Mouse (Mus musculus) stomach, embryonic 15.5 days (tissue): ENCODE measurements around the gene Retn. TPM values are rescaled to one million over a fixed set of nuclear protein-coding genes. Genes with fewer than 3 reads are reported as not detected.

Source experiments
- ATAC-seq: fragments of 200-750 bp; cut with Nextera tagmentation; 2 replicates; pipeline ENCODE4 v1.8.0; 2017; ENCODE audit warnings: low read depth, moderate number of reproducible peaks, moderate TSS enrichment; ENCODE audit not compliant: insufficient read depth, low FRiP score
- H3K27ac ChIP-seq: fragments of 300-500 bp; sonication (generic); 2 replicates; pipeline ENCODE4 v1.5.1; 2015; ENCODE audit warnings: mild to moderate bottlenecking, inconsistent platforms
- H3K27me3 ChIP-seq: fragments of 300-500 bp; sonication (generic); replicated peaks from 2 replicates; pipeline ENCODE4 v1.6.1; 2015; ENCODE audit warnings: inconsistent platforms
- H3K36me3 ChIP-seq: fragments of 300-500 bp; sonication (generic); 2 replicates; pipeline ENCODE4 v1.6.1; 2015; ENCODE audit warnings: inconsistent platforms
- H3K4me1 ChIP-seq: fragments of 300-500 bp; sonication (generic); 2 replicates; pipeline ENCODE4 v1.6.1; 2015; ENCODE audit warnings: inconsistent platforms
- H3K4me2 ChIP-seq: fragments of 300-500 bp; sonication (generic); 2 replicates; pipeline ENCODE4 v1.6.1; 2015; ENCODE audit warnings: mild to moderate bottlenecking, inconsistent platforms
- H3K4me3 ChIP-seq: fragments of 300-500 bp; sonication (generic); replicated peaks from 2 replicates; pipeline ENCODE4 v1.5.1; 2015; ENCODE audit warnings: inconsistent platforms
- H3K9ac ChIP-seq: fragments of 300-500 bp; sonication (generic); 2 replicates; pipeline ENCODE4 v1.6.1; 2015; ENCODE audit warnings: inconsistent platforms
- H3K9me3 ChIP-seq: fragments of 300-500 bp; sonication (generic); 2 replicates; pipeline ENCODE4 v1.6.1; 2016; ENCODE audit warnings: inconsistent platforms
- WGBS: fragments of 180-500 bp; shearing (Covaris S2); methylation state at CpG from one replicate; pipeline ENCODE4 v1.1.7; 2015; 5-methylcytosine and 5-hydroxymethylcytosine counted together
- polyA plus RNA-seq: library from polyadenylated mRNA; unstranded; fragments of >200 nt; fragmentation: Nextera tagmentation; extraction: Ambion mirVana; gene quantifications from 2 replicates; pipeline ENCODE4 v1.2.1, GENCODE M21; 2015

Retn gene
- polyA plus RNA-seq, 1 experiment from 2014 or later = 0.15 TPM

DNA sequence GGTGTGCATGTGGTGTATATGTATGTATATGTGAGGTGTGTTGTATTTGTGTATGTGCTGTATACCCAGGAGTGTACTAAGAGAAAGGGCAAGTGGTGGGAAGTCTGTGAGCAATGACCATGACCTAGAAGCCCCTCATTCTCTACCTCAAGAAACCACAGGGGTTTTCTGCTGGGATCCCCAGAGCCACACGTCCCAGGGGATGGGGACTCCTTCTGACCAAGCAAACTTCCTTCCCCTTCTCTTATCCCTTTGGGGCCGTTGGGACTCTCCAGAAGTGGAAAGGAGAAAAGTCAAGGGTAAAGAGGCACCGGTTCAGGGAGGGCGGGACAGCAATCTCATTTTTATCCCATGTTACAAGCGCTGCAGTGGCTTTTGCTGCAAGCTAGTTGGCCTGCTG is 29.9 kb downstream of the Retn start:
- 62% methylated on average over 5 of the region's 5 CpGs for WGBS

DNA sequence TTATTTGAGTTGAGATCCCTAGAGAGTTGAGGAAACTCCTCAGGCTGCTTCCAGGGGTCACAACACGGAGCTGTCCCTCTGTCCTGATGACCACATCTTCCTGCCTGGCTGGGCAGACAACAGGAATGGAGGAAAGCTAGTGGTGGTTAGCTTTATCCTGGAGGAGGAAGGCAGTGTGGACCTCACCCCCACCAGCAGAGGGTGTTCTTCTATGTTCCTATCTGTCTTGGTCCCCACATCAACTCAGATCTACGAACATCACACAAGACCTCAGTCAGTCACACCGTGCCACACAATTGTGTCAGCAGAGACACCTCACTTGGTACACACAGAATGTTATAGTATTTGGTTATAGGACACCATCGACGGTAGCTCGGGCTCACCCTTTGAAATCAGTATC is 32.0 kb downstream of the Retn start:
- no peak overlapping the region for H3K27ac ChIP-seq
- WGBS = 73% methylated on average over 6 of the region's 6 CpGs

More for the DNA sequence above, 29.9 kb downstream of the Retn start:
- no peaks in the 10 kb centered on the region for H3K4me1 ChIP-seq
- H3K9ac ChIP-seq = no peak overlapping the region
- 0 out of 2 replicates have a peak, but pooled peaks cover 7% of the 10 kb centered on the region for H3K36me3 ChIP-seq
- H3K9me3 ChIP-seq = no peaks in the 10 kb centered on the region
- ATAC-seq = no peak
- H3K4me2 ChIP-seq = no peak overlapping the region
- no peak overlapping the region for H3K27ac ChIP-seq
- no peak overlapping the region for H3K4me3 ChIP-seq
- H3K27me3 ChIP-seq = no peaks in the 10 kb centered on the region

DNA sequence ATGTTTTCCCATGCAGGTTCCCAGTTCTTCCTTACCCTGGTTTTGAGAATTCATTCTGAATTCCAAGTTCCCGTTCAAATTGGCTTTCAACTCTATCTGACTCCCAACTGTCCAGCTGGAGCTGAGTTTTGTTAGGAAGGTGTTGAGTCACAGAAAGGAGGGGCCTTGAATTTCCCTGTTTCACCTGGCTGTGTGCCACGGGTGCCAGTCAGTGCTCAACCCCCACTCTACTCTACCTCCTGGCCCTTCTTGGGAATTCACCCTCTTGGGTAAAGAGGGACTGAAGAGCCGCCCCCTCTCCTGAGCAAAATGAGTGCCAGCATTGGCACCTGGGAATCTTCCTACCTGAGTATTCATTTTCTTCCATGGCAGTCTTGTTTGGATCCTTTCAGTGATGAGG is 35.2 kb downstream of the Retn start:
- Histone ChIP-seq H3K4me3 (no peak overlapping the region), H3K9me3 (no peaks in the 10 kb centered on the region), H3K4me1 (no peaks in the 10 kb centered on the region), H3K9ac (no peak overlapping the region), H3K4me2 (no peak overlapping the region), H3K27me3 (no peaks in the 10 kb centered on the region), H3K36me3 (no peaks in the 10 kb centered on the region), H3K27ac (no peak overlapping the region)
- ATAC-seq = no peak
- 66% methylated on average over 3 of the region's 3 CpGs for WGBS

More for the DNA sequence above, 32.0 kb downstream of the Retn start:
- Histone ChIP-seq H3K4me3 (no peak overlapping the region), H3K36me3 (no peaks in the 10 kb centered on the region), H3K27me3 (no peaks in the 10 kb centered on the region), H3K4me1 (no peaks in the 10 kb centered on the region), H3K9me3 (no peaks in the 10 kb centered on the region), H3K9ac (no peak overlapping the region), H3K4me2 (no peak overlapping the region)
- ATAC-seq = no peak

DNA sequence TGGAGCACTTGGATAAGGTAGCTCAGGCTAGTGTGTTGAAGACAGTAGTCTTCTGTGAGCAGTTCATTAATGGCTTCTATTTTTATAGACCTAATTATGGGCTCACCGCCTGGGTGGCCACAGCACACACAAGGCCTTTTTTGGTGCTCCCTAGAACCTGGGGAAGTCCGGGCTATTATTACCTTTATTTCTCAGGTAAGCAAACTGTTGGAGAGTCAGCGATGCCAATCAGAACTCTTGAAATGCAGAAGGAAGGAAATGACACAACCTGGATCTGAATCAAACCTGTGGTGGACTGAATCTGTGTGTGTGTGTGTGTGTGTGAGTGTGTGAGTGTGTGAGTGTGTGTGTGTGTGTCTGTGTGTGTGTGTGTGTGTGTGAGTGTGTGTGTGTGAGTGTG is 38.6 kb downstream of the Retn start, which contains the start of gene Fcer2a:
Fcer2a (minus strand) TSS at position 55 of the 400 bp plus-strand sequence.
- no peak for ATAC-seq
- H3K4me1 ChIP-seq = no peaks in the 10 kb centered on the region
- H3K4me2 ChIP-seq = no peak within 1 kb of the TSS
- no peak within 1 kb of the TSS for H3K27ac ChIP-seq
- no peaks in the 10 kb centered on the region for H3K9me3 ChIP-seq
- H3K4me3 ChIP-seq = no peak within 1 kb of the TSS
- H3K27me3 ChIP-seq = no peaks in the 10 kb centered on the region
- H3K36me3 ChIP-seq = no peaks in the 10 kb centered on the region
- H3K9ac ChIP-seq = no peak within 1 kb of the TSS
- WGBS = 75% methylated on average over 3 of the region's 3 CpGs

DNA sequence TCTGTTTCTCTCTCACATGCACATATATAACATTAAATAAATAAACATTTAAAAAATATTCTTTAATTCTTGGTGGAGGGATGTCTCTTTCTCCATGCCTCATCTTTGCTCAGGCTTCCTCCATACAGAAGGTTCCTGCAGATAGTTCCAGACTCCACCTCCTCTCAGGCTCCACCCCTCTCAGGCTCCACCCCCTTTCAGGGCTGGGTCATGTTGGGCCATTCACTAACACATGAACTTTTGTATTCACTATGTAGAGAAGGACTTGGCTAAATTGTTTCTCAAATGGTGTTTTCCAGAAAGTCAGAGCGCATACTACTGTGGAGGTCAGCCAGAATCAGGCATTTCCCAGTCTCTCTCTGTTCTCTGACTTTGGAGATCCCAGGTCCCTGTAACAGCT is 45.9 kb downstream of the Retn start:
- H3K36me3 ChIP-seq = no peaks in the 10 kb centered on the region
- no peak overlapping the region for H3K4me2 ChIP-seq
- WGBS = 93% methylated on average over 1 of the region's 1 CpGs
- no peak overlapping the region for H3K9ac ChIP-seq
- H3K4me1 ChIP-seq = no peaks in the 10 kb centered on the region
- no peak for ATAC-seq
- H3K4me3 ChIP-seq = no peak overlapping the region
- H3K27me3 ChIP-seq = no peaks in the 10 kb centered on the region
- no peak overlapping the region for H3K27ac ChIP-seq
- no peaks in the 10 kb centered on the region for H3K9me3 ChIP-seq

DNA sequence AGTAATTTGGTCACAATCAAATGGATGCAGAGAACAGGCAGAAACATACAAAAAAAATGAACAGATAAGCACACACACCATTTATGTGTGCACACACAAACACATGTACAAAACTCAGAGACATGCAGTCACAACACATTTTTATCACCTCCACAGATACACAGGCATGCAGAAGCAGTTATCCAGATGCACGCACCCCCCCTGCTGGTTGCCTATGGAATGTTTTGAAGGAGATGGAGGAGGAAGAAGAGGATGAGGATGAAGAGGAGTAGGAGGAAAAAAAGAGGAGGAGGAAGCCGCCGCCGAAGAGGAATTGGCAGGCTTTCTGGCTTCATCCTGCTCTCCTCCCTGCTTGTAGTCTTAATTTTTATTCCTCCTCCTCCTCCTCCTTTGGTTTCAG is 50.1 kb downstream of the Retn start:
- Histone ChIP-seq H3K4me2 (no peak overlapping the region), H3K36me3 (no peaks in the 10 kb centered on the region), H3K27me3 (no peaks in the 10 kb centered on the region), H3K9ac (no peak overlapping the region), H3K27ac (no peak overlapping the region), H3K4me3 (no peak overlapping the region), H3K9me3 (no peaks in the 10 kb centered on the region), H3K4me1 (no peaks in the 10 kb centered on the region)
- WGBS = 57% methylated on average over 4 of the region's 4 CpGs
- no peak for ATAC-seq

DNA sequence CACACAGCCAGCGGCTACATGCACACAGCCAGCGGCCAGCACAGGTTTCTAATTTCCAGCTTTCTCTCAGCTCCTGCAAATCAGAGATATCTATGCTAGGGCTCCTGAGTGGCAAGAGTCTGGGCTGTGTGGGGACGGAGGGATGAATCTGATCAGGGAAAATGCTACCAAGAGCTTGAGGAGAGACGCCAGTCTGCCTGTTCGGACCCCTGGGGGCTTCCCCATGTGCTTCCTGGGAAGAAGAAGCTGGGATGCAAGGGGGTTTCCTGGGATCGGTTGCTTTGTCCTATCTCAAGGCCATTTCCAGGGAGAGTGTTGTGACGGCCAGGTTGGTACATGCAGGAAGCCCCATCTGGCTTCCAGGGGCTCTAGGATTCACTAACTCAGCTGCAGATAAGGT is 52.0 kb downstream of the Retn start:
- ATAC-seq = no peak
- Histone ChIP-seq H3K27ac (no peak overlapping the region), H3K27me3 (no peaks in the 10 kb centered on the region), H3K4me1 (no peaks in the 10 kb centered on the region), H3K4me2 (no peak overlapping the region), H3K9ac (no peak overlapping the region), H3K36me3 (no peaks in the 10 kb centered on the region), H3K4me3 (no peak overlapping the region), H3K9me3 (no peaks in the 10 kb centered on the region)
- WGBS = 65% methylated on average over 7 of the region's 7 CpGs

Other genes starting within 250 kb of the Retn start
- 10.7 and 10.8 TPM in 2 replicates for gene Pex11g, start 188.1 kb upstream of the Retn start, polyA plus RNA-seq
- gene Tex45, start 184.9 kb upstream of the Retn start, polyA plus RNA-seq = not detected in 2 replicates
- gene Zfp358, start 162.6 kb upstream of the Retn start, polyA plus RNA-seq = 34.5 and 38.6 TPM in 2 replicates
- 47.7 and 48.5 TPM in 2 replicates for gene Mcoln1, start 155.3 kb upstream of the Retn start, polyA plus RNA-seq
- 27.9 and 35.5 TPM in 2 replicates for gene Pnpla6, start 140.4 kb upstream of the Retn start, polyA plus RNA-seq
- 1.8 and 2.7 TPM in 2 replicates for gene C330021F23Rik, start 87.8 kb upstream of the Retn start, polyA plus RNA-seq
- 16.7 and 17.2 TPM in 2 replicates for gene Camsap3, start 68.5 kb upstream of the Retn start, polyA plus RNA-seq
- 48.9 and 49.2 TPM in 2 replicates for gene Xab2, start 34.5 kb upstream of the Retn start, polyA plus RNA-seq
- gene Pet100, start 34.2 kb upstream of the Retn start, polyA plus RNA-seq = 85.1 and 98.6 TPM in 2 replicates
- gene Pcp2, start 30.2 kb upstream of the Retn start, polyA plus RNA-seq = 0.17 TPM in 1 of 2 replicates, not detected in the other
- gene Stxbp2, start 24.8 kb upstream of the Retn start, polyA plus RNA-seq = 105 and 118 TPM in 2 replicates
- gene Mcemp1, start 10.0 kb downstream of the Retn start, polyA plus RNA-seq = 2.9 and 3.2 TPM in 2 replicates
- gene Fcor, start 16.6 kb downstream of the Retn start, polyA plus RNA-seq = 10.3 and 11.3 TPM in 2 replicates
- 35.0 and 36.3 TPM in 2 replicates for gene Trappc5, start 20.5 kb downstream of the Retn start, polyA plus RNA-seq
- 0.17 and 0.22 TPM in 2 replicates for gene Fcer2a, start 38.4 kb downstream of the Retn start, polyA plus RNA-seq
- gene Clec4g, start 64.9 kb downstream of the Retn start, polyA plus RNA-seq = 0.35 TPM in 1 of 2 replicates, not detected in the other
- 0.21 and 0.35 TPM in 2 replicates for gene Cd209a, start 93.2 kb downstream of the Retn start, polyA plus RNA-seq
- 0.06 TPM in 1 of 2 replicates, not detected in the other for gene Cd209e, start 198.5 kb downstream of the Retn start, polyA plus RNA-seq
- not detected in 2 replicates for gene Cd209d, start 222.8 kb downstream of the Retn start, polyA plus RNA-seq